8 mouse cellular contexts compared by ENCODE assay signal in genomic region chr10:81626101-81626993, GRCm38 (mm10). TPM values are rescaled to one million over a fixed set of nuclear protein-coding genes. Genes with fewer than 3 reads are reported as not detected.
DNase-seq lines count a peak whose midpoint lies in the region; ATAC-seq and TF ChIP-seq lines count a peak whose summit lies in the region.

No protein-coding gene starts in this region.

- peaks cover 18% of the 10 kb centered on the region for H3K4me1 ChIP-seq in heart, embryonic 13.5 days
- peaks cover 8% of the 10 kb centered on the region for H3K4me1 ChIP-seq in ES-Bruce4 (ENCODE audit: control insufficient read depth, insufficient read depth, low read length)
- H3K4me1 ChIP-seq in forebrain, embryonic 10.5 days, result peaks cover 28% of the 10 kb centered on the region
- peaks cover 3% of the 10 kb centered on the region; the same call in 1 of the 2 replicates for H3K4me1 ChIP-seq in liver, adult 2 months (ENCODE audit: control insufficient read depth, insufficient read depth, low read length)

- H3K79me2 ChIP-seq in liver, adult 2 months (ENCODE audit: control insufficient read depth, insufficient read depth, low read length), result no peaks in the 10 kb centered on the region

- no peaks in the 10 kb centered on the region; the same call in 1 of the 2 replicates for H3K27me3 ChIP-seq in heart, embryonic 13.5 days (replicated peaks)
- no peaks in the 10 kb centered on the region for H3K27me3 ChIP-seq in ES-Bruce4 (ENCODE audit: control insufficient read depth, insufficient read depth, low read length, poor library complexity, severe bottlenecking)
- 0 out of 2 replicates have a peak, but pooled peaks cover 5% of the 10 kb centered on the region for H3K27me3 ChIP-seq in forebrain, embryonic 10.5 days (ENCODE audit: poor library complexity, severe bottlenecking)
- H3K27me3 ChIP-seq in liver, adult 2 months (ENCODE audit: control insufficient read depth, insufficient read depth, low read length), result no peaks in the 10 kb centered on the region

- no peak for DNase-seq in heart, adult 18-20 months
- DNase-seq in forebrain, embryonic 10.5 days (ENCODE audit: extremely low spot score, low spot score), result no peak
- DNase-seq in liver, adult 2 months (ENCODE audit: extremely low read depth, low read depth, low spot score), result no peak
- DNase-seq in testis, postnatal 10 days (ENCODE audit: low spot score), result peak; percentile 66
- DNase-seq in gastrocnemius, adult 8-10 months (ENCODE audit: low spot score in 2 of 2), result no peak
- no peak for DNase-seq in thymus, postnatal 25 days

- peak overlapping the region; percentile 92 for H3K4me2 ChIP-seq in heart, embryonic 13.5 days

- H3K27ac ChIP-seq in heart, embryonic 13.5 days (replicated peaks), result peak overlapping the region; percentile 88
- H3K27ac ChIP-seq in ES-Bruce4 (ENCODE audit: insufficient read depth, low read length), result peak overlapping the region; percentile 69
- peak overlapping the region; percentile 91 for H3K27ac ChIP-seq in forebrain, embryonic 10.5 days
- no peak overlapping the region for H3K27ac ChIP-seq in liver, adult 2 months (replicated peaks; ENCODE audit: insufficient read depth, low read depth, low read length)

- no peak for TF ChIP-seq CTCF in ES-Bruce4 (IDR thresholded peaks at IDR 0.05; ENCODE audit: low read depth, low read length)
- TF ChIP-seq CTCF in liver, adult 2 months (IDR thresholded peaks at IDR 0.05; ENCODE audit: low read depth, low read length), result no peak

- H3K36me3 ChIP-seq in heart, embryonic 13.5 days, result peaks cover 45% of the 10 kb centered on the region
- no peaks in the 10 kb centered on the region for H3K36me3 ChIP-seq in ES-Bruce4 (ENCODE audit: control insufficient read depth, insufficient read depth, low read length, poor library complexity, severe bottlenecking)
- peaks cover 49% of the 10 kb centered on the region for H3K36me3 ChIP-seq in forebrain, embryonic 10.5 days (replicated peaks)
- no peaks in the 10 kb centered on the region for H3K36me3 ChIP-seq in liver, adult 2 months (ENCODE audit: control insufficient read depth, insufficient read depth, low read length)

- TF ChIP-seq EP300 in ES-Bruce4 (IDR thresholded peaks at IDR 0.05; ENCODE audit: insufficient read depth, low read depth, low read length), result no peak

- ATAC-seq in heart, embryonic 13.5 days (ENCODE audit: extremely low read depth, insufficient number of reproducible peaks, low FRiP score, low TSS enrichment), result no peak

- peak overlapping the region; percentile 90 for H3K9ac ChIP-seq in heart, embryonic 13.5 days
- peak overlapping the region; percentile 68 for H3K9ac ChIP-seq in ES-Bruce4 (ENCODE audit: low read depth, poor library complexity, severe bottlenecking)
- H3K9ac ChIP-seq in liver, adult 2 months (ENCODE audit: low read depth, low read length), result peak overlapping the region; percentile 82; the same call in 1 of the 2 replicates

- H3K9me3 ChIP-seq in heart, embryonic 13.5 days, result no peaks in the 10 kb centered on the region
- no peaks in the 10 kb centered on the region for H3K9me3 ChIP-seq in ES-Bruce4 (replicated peaks; ENCODE audit: control insufficient read depth, insufficient read depth, low read length, poor library complexity, severe bottlenecking)
- no peaks in the 10 kb centered on the region for H3K9me3 ChIP-seq in forebrain, embryonic 10.5 days

- no peak for TF ChIP-seq POLR2A in ES-Bruce4 (IDR thresholded peaks at IDR 0.05; ENCODE audit: insufficient read depth, low read length)
- TF ChIP-seq POLR2A in liver, adult 2 months (IDR thresholded peaks at IDR 0.05; ENCODE audit: extremely low read depth, insufficient read depth, low read length), result no peak

- 84% methylated on average over 22 of the region's 22 CpGs for WGBS in heart, embryonic 13.5 days
- 91% methylated on average over 22 of the region's 22 CpGs for WGBS in forebrain, embryonic 10.5 days
- WGBS in liver, adult 2 months, result 84% methylated on average over 22 of the region's 22 CpGs

- peak overlapping the region; percentile 84 for H3K4me3 ChIP-seq in heart, embryonic 13.5 days
- H3K4me3 ChIP-seq in ES-Bruce4 (ENCODE audit: low read depth, low read length), result peak overlapping the region; percentile 90
- H3K4me3 ChIP-seq in forebrain, embryonic 10.5 days, result peak overlapping the region; percentile 67
- H3K4me3 ChIP-seq in liver, adult 2 months (ENCODE audit: insufficient read depth, low read depth, low read length), result peak overlapping the region; percentile 84

RNA-seq across cellular contexts. Expression of gene Sirt6, which starts 1.2 kb away (rescaled TPM):
- 24.6 and 25.6 TPM in 2 replicates for polyA plus RNA-seq in heart, embryonic 13.5 days (2015; fragmentation: Nextera tagmentation; extraction: Ambion mirVana)
- 1 to 10 TPM; 5.6 to 6.3 TPM for total RNA-seq in heart, adult 18-20 months (2021)
- polyA plus RNA-seq in ES-Bruce4 (2011; ENCODE audit: insufficient read depth, insufficient read length, low read depth, missing spikeins), result 15.0 and 16.6 TPM in 2 replicates
- polyA plus RNA-seq in forebrain, embryonic 10.5 days (2016; fragmentation: Nextera tagmentation; extraction: Ambion mirVana), result 52.5 and 55.1 TPM in 2 replicates
- 1.5 and 1.6 TPM in 2 replicates for total RNA-seq in liver, adult 2 months (2014; rRNA removed)
- 5.4 and 9.2 TPM in 2 replicates for polyA plus RNA-seq in liver, adult 2 months (2012; rRNA removed)
- total RNA-seq in gastrocnemius, adult 8-10 months (2022), result 1 to 10 TPM; 3.1 to 5.4 (median 4.8) TPM

RNA-seq across cellular contexts. Expression of gene Ankrd24, which starts 2.0 kb away (rescaled TPM):
- polyA plus RNA-seq in heart, embryonic 13.5 days (2015; fragmentation: Nextera tagmentation; extraction: Ambion mirVana), result 10.3 and 10.6 TPM in 2 replicates
- total RNA-seq in heart, adult 18-20 months (2021), result 10 to 100 TPM in 1 of 2 experiments, 1 to 10 TPM in 1; 7.5 to 10.3 TPM
- 14.2 and 16.1 TPM in 2 replicates for polyA plus RNA-seq in ES-Bruce4 (2011; ENCODE audit: insufficient read depth, insufficient read length, low read depth, missing spikeins)
- 4.8 and 5.8 TPM in 2 replicates for polyA plus RNA-seq in forebrain, embryonic 10.5 days (2016; fragmentation: Nextera tagmentation; extraction: Ambion mirVana)
- 5.6 and 6.6 TPM in 2 replicates for total RNA-seq in liver, adult 2 months (2014; rRNA removed)
- polyA plus RNA-seq in liver, adult 2 months (2012; rRNA removed), result 12.8 and 19.5 TPM in 2 replicates
- total RNA-seq in gastrocnemius, adult 8-10 months (2022), result 10 to 100 TPM in 1 of 4 experiments, 1 to 10 TPM in 3; 8.1 to 11.8 (median 9.1) TPM

RNA-seq across cellular contexts. Expression of gene BC025920, which starts 20.3 kb away (rescaled TPM):
- 0.44 and 0.64 TPM in 2 replicates for polyA plus RNA-seq in heart, embryonic 13.5 days (2015; fragmentation: Nextera tagmentation; extraction: Ambion mirVana)
- 1 to 10 TPM; 2.6 TPM for total RNA-seq in heart, adult 18-20 months (2021)
- polyA plus RNA-seq in ES-Bruce4 (2011; ENCODE audit: insufficient read depth, insufficient read length, low read depth, missing spikeins), result 3.2 and 3.9 TPM in 2 replicates
- polyA plus RNA-seq in forebrain, embryonic 10.5 days (2016; fragmentation: Nextera tagmentation; extraction: Ambion mirVana), result 1.6 and 2.1 TPM in 2 replicates
- 0.55 and 0.67 TPM in 2 replicates for total RNA-seq in liver, adult 2 months (2014; rRNA removed)
- 0.29 and 0.56 TPM in 2 replicates for polyA plus RNA-seq in liver, adult 2 months (2012; rRNA removed)
- 1 to 10 TPM; 2.8 to 3.8 (median 3.0) TPM for total RNA-seq in gastrocnemius, adult 8-10 months (2022)

RNA-seq across cellular contexts. Expression of gene Gm10778, which starts 22.5 kb away (rescaled TPM):
- 3.1 and 3.4 TPM in 2 replicates for polyA plus RNA-seq in heart, embryonic 13.5 days (2015; fragmentation: Nextera tagmentation; extraction: Ambion mirVana)
- 1 to 10 TPM; 1.9 to 2.0 TPM for total RNA-seq in heart, adult 18-20 months (2021)
- 5.6 and 7.4 TPM in 2 replicates for polyA plus RNA-seq in ES-Bruce4 (2011; ENCODE audit: insufficient read depth, insufficient read length, low read depth, missing spikeins)
- 4.5 and 6.1 TPM in 2 replicates for polyA plus RNA-seq in forebrain, embryonic 10.5 days (2016; fragmentation: Nextera tagmentation; extraction: Ambion mirVana)
- 1.8 and 2.5 TPM in 2 replicates for total RNA-seq in liver, adult 2 months (2014; rRNA removed)
- polyA plus RNA-seq in liver, adult 2 months (2012; rRNA removed), result 0.16 and 0.18 TPM in 2 replicates
- total RNA-seq in gastrocnemius, adult 8-10 months (2022), result 1 to 10 TPM; 1.3 to 2.1 (median 1.5) TPM

RNA-seq across cellular contexts. Expression of gene Tle6, which starts 25.5 kb away (rescaled TPM):
- polyA plus RNA-seq in heart, embryonic 13.5 days (2015; fragmentation: Nextera tagmentation; extraction: Ambion mirVana), result 30.1 and 30.4 TPM in 2 replicates
- total RNA-seq in heart, adult 18-20 months (2021), result 10 to 100 TPM in 1 of 2 experiments, 1 to 10 TPM in 1; 7.9 to 11.1 TPM
- polyA plus RNA-seq in ES-Bruce4 (2011; ENCODE audit: insufficient read depth, insufficient read length, low read depth, missing spikeins), result 15.0 and 18.5 TPM in 2 replicates
- 2.8 and 3.1 TPM in 2 replicates for polyA plus RNA-seq in forebrain, embryonic 10.5 days (2016; fragmentation: Nextera tagmentation; extraction: Ambion mirVana)
- 0.94 and 1.6 TPM in 2 replicates for total RNA-seq in liver, adult 2 months (2014; rRNA removed)
- 3.5 and 4.2 TPM in 2 replicates for polyA plus RNA-seq in liver, adult 2 months (2012; rRNA removed)
- 1 to 10 TPM; 4.1 to 6.9 (median 5.3) TPM for total RNA-seq in gastrocnemius, adult 8-10 months (2022)
